Mouse (Mus musculus) kidney, postnatal 4 days (tissue): ENCODE measurements around the gene Heg1.
A peak's percentile ranks its signal among the peaks of the same experiment; 100 is the strongest.

ENCODE experiments used
- DNase-seq, 2 experiments: peaks; one replicate each; pipeline ENCODE4 v3.0.0; 2021; ENCODE audit warnings: mixed read lengths in 2 of 2

Gene Heg1

GRCm38 (mm10) chr16:33684162-33684702 is at the start of gene Heg1:
TSS of gene Heg1 (plus strand) at chr16:33684370.
- peak; percentile 81 to 88 for DNase-seq

DNA sequence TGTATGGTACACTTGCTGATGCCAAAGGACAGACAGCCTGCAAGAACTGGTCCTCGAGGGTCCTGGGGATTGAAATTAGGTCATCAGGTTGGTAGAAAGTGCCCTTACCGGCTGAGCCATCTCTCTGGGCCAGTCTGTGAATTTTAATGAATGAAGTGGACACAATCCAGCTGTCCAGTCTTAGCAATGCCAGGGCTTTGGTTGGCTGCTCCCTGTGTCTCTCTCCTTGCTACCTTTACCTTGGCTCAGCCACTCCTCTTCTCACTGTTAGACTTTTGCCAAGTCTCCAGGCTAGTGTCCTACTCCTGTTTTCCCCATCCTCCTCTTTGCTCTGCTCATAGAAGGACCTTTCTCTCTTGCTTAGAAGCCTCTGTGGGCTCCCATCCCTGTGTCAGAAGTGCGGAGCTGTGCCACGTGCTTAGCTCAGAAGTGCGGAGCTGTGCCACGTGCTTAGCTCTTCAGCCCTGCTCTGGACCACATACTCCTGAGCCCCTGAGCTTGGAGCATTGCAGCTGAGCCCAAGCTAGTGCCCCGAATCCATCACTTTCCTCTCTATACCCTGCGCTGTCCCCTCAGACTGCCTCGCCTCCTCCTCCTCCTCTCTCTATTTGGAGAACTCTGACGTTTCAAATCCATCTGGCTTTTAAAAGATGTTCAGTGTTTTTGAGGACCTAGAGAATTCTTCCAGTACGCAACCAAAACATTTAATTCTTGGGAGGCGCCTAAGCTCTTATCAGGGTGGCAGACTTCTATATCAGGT is 48.2 kb upstream of the Heg1 start:
- no peak for DNase-seq

GRCm38 (mm10) chr16:33641779-33642178 is 42.4 kb upstream of the Heg1 start:
- no peak for DNase-seq

DNA sequence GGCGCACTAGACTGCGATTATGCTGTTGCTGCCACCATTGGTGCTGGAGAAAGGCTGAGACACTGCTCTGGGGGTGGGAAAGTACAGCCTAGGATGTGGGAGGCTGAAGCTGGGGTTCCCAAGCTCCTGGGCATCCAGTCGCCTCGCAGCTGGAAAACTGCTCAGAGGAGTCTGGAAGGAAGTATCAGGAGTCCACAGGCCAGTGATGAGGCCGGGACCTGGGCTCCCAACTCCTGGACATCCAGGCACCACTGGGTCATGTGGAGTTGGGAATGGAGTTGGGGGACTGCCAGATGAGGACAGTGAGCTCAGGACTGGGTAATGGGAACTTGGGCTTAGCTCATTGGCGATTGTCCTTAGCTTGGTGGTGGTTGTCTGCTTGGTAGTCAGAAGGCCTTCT is 31.1 kb upstream of the Heg1 start:
- no peak for DNase-seq

- DNase-seq: no peak
Measured at GRCm38 (mm10) chr16:33655443-33655842, 28.7 kb upstream of the Heg1 start.

DNA sequence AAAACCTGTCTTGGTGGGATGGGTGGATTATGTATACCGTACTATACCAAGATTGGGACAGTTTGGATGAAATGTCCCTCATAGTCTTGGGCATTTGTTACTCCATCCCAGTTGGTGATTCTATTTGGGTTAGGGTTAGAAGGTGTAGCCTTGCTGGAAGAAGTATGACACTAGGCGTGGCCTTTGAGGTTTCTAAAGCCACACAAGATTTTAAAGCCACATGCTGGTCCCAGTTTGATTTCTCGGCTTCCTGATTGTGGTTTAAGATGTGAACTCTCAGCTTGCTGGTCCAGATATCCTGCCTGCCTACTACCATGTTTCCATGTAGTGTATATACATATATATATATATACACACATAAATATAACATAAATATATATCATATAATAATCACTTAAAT is 27.0 kb upstream of the Heg1 start:
- no peak for DNase-seq

DNA sequence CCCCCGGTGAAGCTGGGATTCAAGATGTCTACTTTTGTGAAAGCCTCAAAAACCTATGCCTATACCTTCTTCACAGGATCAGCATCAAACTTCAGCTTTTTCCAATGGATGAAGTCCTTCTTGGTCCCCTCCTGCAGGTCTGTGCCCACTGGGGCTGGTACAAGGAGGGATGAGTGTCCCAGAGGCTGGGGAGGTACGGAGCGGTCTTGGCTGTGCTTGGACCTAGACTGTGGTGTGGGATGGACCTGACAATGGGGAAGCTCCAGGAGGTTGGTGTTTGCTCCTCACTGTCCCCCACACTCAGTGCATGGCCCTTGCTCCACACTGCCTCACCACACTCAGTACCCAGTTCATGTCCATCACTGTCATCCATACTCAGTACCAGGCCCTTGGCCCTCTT is 26.0 kb upstream of the Heg1 start:
- DNase-seq: no peak

DNA sequence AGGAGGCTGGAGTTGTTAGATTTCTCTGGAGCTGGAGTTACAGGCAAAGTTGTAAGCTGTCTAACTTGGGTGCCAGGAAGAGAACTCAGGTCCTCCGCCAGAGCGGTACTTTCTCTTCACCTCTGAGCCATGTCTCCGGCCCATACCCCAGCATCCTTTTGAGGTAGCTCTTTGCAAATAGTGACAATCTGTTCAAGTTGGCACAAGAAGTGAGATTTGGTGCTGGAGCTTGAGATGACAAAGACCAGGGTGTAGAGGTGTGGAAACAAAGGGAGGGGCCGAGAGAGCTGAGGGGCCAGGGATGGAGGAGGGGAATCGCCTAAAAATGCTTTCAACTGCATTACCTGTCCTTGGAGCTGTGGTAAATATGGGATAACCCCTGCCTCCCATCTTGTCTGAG is 24.6 kb upstream of the Heg1 start:
- DNase-seq: no peak

DNA sequence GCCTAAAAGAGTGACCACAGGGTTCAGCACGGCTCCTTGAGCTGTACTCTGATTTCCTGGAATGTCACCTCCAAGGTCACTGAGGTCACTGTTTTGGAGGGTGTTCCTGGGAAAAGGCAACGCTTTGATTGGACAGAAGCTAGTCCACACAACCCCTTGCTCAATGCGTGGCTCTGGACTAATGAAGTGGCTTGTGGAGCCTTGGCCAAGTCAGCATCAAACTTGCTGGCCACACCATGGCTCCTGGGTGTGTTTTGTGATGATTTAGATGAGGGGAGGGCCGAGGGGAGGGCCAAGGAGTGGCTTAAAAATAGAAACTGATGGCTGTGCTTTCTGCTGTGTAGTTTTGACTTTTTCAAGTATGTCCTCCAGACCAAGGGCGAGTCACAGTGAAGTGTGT is 24.0 kb upstream of the Heg1 start:
- peak; percentile 63 to 70 for DNase-seq

DNA sequence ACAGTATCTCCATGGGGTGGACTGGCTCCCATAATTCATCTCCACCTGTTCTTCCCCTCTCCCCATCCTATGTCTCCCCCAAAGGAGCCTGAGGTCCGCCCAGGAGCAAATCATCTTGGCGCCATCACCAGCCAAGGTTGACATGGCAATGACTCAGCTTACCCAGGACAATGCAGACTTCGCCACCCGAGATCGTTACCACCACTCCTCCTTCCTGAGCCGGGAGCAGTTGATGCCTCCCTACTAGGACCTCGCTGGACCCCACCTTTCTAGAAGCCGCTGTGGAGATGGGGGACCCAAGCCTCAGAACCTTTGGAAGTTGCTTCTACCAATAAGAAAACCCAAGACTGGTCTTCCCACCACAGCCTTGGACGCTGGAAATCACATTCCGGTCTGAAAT is 21.3 kb upstream of the Heg1 start:
- DNase-seq: no peak

DNA sequence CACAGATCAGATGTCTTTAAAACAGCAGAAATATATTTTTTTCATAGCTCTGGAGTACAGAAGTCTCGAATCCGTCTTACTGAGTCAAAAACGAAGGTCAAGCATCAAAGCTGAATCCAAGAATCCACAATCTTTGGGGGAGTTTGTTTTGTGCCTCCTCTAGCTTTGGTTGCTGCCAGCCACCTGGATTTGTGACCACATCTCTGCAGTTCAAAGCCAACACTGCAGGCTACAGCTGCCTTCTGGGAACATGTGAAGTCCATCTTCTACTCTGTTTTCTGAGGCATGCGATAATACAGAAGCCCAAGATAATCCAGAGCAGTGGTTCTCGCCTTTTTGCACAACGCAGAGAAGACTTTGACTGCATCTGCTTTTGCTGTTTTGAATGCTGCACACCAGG is 17.9 kb upstream of the Heg1 start:
- DNase-seq: no peak

DNA sequence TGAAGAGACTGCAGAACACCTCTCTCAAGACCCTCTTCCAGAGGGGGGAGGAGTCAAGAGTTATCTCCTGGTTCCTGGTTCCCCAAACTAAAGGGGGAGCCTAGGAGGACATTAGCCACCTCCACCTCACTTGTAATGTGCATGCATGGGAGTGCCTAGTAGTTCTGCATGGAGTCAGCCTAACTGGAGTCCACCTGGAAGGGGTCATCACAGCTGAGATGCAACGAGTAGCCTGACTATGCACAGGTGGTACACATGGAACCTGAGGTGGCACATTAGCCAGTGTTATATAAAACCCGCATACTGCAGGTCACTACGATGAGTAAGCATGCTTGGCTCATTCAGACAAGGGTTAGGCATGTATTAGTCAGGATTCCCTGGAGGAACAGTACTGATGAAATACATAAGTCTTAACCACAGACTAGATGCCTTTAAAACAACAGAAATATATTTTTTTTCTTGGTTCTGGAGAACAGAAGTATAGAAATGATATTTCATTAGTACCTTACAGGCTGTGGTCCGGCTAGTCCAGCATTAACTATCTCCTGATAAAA is 17.1 kb upstream of the Heg1 start:
- no peak for DNase-seq

- DNase-seq: no peak
Measured at GRCm38 (mm10) chr16:33668448-33668847, 15.7 kb upstream of the Heg1 start.

- DNase-seq: no peak
Measured at GRCm38 (mm10) chr16:33669072-33669471, 15.1 kb upstream of the Heg1 start.

GRCm38 (mm10) chr16:33670340-33670739 is 13.8 kb upstream of the Heg1 start:
- DNase-seq: no peak

DNA sequence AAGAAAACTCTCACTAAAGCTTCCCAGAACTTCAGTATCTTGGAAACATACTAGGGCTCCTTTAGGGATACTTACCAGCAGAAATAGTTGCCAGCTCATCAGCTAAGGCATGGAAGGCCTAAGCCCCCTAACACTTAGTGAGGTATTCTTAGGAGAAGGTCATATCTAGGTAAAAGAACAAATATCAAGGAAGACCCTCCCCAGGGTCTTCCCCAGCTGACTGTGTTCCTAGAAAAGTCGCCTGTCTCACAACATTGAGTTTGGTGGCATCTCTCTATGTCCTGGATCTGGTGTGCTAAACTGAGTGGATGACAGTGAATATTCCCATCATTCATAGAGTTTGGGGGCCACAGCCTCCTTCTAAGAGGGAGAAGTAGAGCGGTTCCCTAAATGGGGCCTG is 13.2 kb upstream of the Heg1 start:
- no peak for DNase-seq

GRCm38 (mm10) chr16:33672188-33672587 is 12.0 kb upstream of the Heg1 start:
- no peak for DNase-seq

GRCm38 (mm10) chr16:33672643-33673042 is 11.5 kb upstream of the Heg1 start:
- no peak for DNase-seq

GRCm38 (mm10) chr16:33673530-33674109 is 10.6 kb upstream of the Heg1 start:
- DNase-seq: peak; percentile 66 to 71

GRCm38 (mm10) chr16:33675151-33675847 is 8.9 kb upstream of the Heg1 start:
- DNase-seq: no peak

GRCm38 (mm10) chr16:33675848-33676184 is 8.4 kb upstream of the Heg1 start:
- no peak for DNase-seq

DNA sequence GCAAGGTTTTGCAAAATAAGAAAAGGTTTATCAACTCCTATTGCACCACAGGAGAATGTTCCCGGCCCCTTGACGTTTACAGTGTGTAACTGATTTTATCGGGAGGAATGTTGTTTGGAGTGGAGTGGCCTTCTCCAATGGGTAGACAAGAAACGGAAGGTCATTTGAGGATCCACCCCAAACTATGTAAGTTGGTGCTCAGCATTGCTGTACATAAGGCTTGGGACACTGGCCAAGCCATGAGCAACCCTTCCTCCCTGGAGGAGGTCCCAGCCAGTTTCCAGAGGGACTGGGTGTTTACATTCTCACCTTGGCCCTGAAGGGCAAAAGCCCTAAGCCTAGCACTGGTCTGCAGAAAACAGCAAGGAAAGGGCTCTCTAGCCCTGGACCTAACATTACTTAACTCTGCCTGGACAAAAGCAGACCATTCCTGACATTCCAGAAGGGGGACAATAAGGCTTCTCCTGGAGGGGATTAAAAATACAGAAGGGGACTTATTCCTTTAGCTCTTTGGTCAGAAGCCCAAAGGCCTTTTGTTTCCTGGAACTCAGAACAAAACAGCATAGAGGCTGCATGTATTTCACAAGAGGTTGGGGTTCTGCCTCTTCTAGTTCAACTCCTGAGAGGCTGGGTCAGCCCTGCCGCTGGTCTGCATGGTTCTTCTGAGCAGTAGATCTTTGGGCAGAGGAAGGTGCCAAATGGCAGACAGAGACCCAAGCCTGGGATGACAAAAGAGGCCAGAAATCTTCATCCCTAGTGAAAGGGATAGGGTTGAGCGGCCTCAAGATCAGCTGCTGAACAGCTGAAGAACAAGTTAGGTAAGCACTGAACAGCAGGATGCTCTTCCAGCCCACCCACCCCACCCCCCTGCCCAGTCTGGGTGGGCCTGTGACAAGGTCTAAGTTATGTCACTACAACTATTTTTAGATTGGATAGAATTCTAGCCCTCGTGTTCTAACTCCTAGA is 7.5 kb upstream of the Heg1 start:
- DNase-seq: peak; percentile 29 to 38

DNA sequence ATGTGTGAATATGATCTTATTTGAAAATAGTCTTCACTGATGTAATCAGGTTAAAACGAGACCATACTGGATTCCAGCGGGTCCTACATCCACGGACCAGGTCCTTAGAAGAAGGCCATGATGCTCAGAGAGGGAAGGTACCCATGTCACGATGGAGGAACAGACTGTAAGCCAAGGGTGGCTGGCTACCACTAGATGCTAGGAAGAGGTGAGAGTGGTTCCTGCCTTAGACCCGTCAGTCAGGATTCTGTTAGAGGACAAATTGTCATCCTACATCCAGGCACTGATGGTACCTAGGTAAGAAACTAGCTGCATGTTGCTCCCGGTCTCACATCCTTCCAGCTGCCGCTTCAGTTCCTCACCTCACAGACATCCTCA is 6.9 kb upstream of the Heg1 start:
- DNase-seq: no peak
